Mouse (Mus musculus): Measurements from ENCODE around the gene Tmem223.

- TF ChIP-seq CTCF (IDR thresholded peaks at IDR 0.05) = no peak
- no peak for TF ChIP-seq EP300 (IDR thresholded peaks at IDR 0.05)
Observed at GRCm38 (mm10) chr19:8765562-8765961, 5.2 kb upstream of the Tmem223 start.

Data from lung, postnatal 0 days (tissue).